Mouse (Mus musculus): ENCODE measurements around the gene Tm4sf19. TPM values are rescaled to one million over a fixed set of nuclear protein-coding genes. Genes with fewer than 3 reads are reported as not detected.

The Tm4sf19 gene
- not detected in 2 replicates for polyA plus RNA-seq (2015; fragmentation: Nextera tagmentation; extraction: Ambion mirVana)

GRCm38 (mm10) chr16:32400267-32400666 lies at the start of gene Tm4sf19:
Gene Tm4sf19 (plus strand): TSS chr16:32400506.

DNA sequence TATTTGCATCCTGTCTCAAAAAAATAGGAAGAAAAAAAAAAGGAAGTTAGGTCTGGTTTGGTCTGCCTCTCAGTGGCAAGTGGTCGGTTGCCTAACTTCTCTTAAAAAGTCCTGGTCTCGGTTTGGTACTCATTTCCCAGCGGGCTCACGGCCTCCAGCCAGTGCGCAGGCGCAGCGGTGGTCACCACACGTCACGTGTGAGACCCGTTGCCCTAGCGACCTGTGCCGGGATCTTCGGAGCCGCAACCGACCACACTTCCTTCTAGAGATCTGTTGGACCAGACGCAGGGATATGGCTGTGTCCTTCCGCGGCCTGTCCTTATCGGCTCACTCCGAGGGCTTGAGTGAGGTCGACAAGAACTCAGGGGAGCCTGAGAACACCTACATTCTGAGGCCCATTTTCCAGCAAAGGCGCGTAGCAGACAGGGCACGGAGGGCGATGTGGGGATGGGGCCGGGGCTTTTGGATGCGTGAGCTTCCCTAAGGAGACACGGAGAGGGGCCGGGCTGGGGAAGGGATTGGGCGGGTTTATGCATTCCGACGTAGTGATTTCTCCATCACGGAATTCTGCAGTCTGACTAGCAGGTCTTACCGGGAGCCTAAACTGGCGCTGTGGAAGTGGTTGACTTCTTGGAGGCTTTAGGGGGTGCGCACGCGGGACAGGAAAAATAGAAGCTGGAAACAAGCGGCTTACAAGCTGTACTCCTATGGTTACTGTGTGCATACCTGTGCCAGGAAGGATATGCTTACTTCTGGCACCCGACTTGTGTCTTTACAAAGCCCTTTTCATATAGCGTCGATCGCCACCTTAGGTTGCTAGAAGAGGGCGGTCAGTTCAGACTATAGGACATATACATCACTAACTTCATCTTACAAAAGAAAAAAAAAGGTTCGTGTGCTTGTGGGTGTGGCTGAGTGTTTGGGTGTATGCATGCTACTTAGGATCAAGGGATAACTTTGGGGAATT lies 19.5 kb downstream of the Tm4sf19 start, which contains the start of gene Tctex1d2:
Tctex1d2 (plus strand) TSS at position 186 of the 967 bp plus-strand sequence.

GRCm38 (mm10) chr16:32430474-32431046 lies 30.3 kb downstream of the Tm4sf19 start, which contains the start of gene Pcyt1a:
Gene Pcyt1a (plus strand): TSS chr16:32430921.

Other genes with a start within 250 kb of the Tm4sf19 start
- gene Nrros, start 234.9 kb upstream of the Tm4sf19 start, polyA plus RNA-seq (2015; fragmentation: Nextera tagmentation; extraction: Ambion mirVana): 13.7 and 16.6 TPM in 2 replicates
- not detected in 2 replicates for gene Bex6, start 220.7 kb upstream of the Tm4sf19 start, polyA plus RNA-seq (2015; fragmentation: Nextera tagmentation; extraction: Ambion mirVana)
- 5.7 and 7.4 TPM in 2 replicates for gene Fbxo45, start 153.3 kb upstream of the Tm4sf19 start, polyA plus RNA-seq (2015; fragmentation: Nextera tagmentation; extraction: Ambion mirVana)
- gene Wdr53, start 153.3 kb upstream of the Tm4sf19 start, polyA plus RNA-seq (2015; fragmentation: Nextera tagmentation; extraction: Ambion mirVana): 11.9 and 13.8 TPM in 2 replicates
- not detected in 2 replicates for gene Smco1, start 129.0 kb upstream of the Tm4sf19 start, polyA plus RNA-seq (2015; fragmentation: Nextera tagmentation; extraction: Ambion mirVana)
- 15.5 and 18.5 TPM in 2 replicates for gene Rnf168, start 123.0 kb upstream of the Tm4sf19 start, polyA plus RNA-seq (2015; fragmentation: Nextera tagmentation; extraction: Ambion mirVana)
- 6.7 and 10.8 TPM in 2 replicates for gene Ubxn7, start 68.2 kb upstream of the Tm4sf19 start, polyA plus RNA-seq (2015; fragmentation: Nextera tagmentation; extraction: Ambion mirVana)
- gene Tctex1d2, start 19.2 kb downstream of the Tm4sf19 start, polyA plus RNA-seq (2015; fragmentation: Nextera tagmentation; extraction: Ambion mirVana): 36.2 and 36.6 TPM in 2 replicates
- 29.8 and 36.1 TPM in 2 replicates for gene Pcyt1a, start 30.4 kb downstream of the Tm4sf19 start, polyA plus RNA-seq (2015; fragmentation: Nextera tagmentation; extraction: Ambion mirVana)
- gene Slc51a, start 87.4 kb downstream of the Tm4sf19 start, polyA plus RNA-seq (2015; fragmentation: Nextera tagmentation; extraction: Ambion mirVana): 0.35 and 0.55 TPM in 2 replicates
- not detected in 2 replicates for gene Zdhhc19, start 95.8 kb downstream of the Tm4sf19 start, polyA plus RNA-seq (2015; fragmentation: Nextera tagmentation; extraction: Ambion mirVana)
- gene Tfrc, start 208.4 kb downstream of the Tm4sf19 start, polyA plus RNA-seq (2015; fragmentation: Nextera tagmentation; extraction: Ambion mirVana): 5.3 and 12.0 TPM in 2 replicates
- 18.7 and 22.3 TPM in 2 replicates for gene Tnk2, start 243.4 kb downstream of the Tm4sf19 start, polyA plus RNA-seq (2015; fragmentation: Nextera tagmentation; extraction: Ambion mirVana)

All from urinary bladder, postnatal 0 days (tissue).